Mouse (Mus musculus): ENCODE results near the gene Zfp334. TPM values are rescaled to one million over a fixed set of nuclear protein-coding genes. Genes with fewer than 3 reads are reported as not detected.
A peak's percentile ranks its signal among the peaks of the same experiment; 100 is the strongest.

The Zfp334 gene
- total RNA-seq, 2 experiments from 2014 or later: 13.3 to 13.4 TPM

DNA sequence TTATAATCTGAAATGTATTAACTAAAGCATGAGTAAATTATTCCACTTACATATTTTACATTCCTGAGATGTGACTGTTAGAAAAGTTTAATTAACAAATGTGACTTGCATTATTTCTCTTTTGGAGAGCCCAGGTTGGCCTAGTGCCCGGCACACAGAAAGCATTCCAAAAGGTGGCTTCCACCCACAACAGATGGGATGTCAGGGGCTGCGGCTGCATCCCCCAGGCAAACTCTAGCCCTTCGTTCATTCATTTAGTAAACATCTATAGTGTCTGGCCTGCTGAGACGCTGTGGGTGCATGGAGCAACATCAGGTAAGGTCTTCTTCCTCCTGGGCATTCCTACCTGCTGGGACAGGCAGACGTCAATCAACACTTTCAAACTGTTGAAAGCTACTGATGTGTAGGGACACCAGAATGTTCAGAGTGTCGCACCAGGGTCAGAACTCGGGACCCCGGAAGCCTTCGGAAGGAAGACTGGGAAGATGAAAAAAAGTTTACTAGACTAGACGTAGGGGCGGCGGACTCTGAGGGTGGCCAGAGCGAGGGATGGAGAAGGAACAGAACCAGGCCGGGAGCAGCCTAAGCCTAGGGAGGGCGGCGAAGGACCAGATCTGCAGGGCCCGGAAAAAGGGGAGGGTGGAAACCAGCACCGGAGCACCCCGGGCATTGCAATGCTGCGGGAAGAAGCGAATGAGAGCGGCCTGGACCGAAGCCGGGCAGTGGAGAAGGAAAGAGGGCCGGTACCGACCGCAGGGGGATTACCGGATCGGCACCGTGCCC is 62.3 kb downstream of the Zfp334 start:
- peak in 1 of 2 experiments; percentile 54 for DNase-seq (ENCODE audit: low spot score in 2 of 2)

Other genes with a start within 250 kb of the Zfp334 start
- gene Cdh22, start 153.4 kb downstream of the Zfp334 start, total RNA-seq (2021): 10 to 100 TPM; 13.5 to 15.8 TPM
- 10 to 100 TPM; 49.8 to 53.9 TPM for gene Slc35c2, start 100.4 kb downstream of the Zfp334 start, total RNA-seq (2021)
- 100 to 1,000 TPM; 102 to 105 TPM for gene Elmo2, start 61.8 kb downstream of the Zfp334 start, total RNA-seq (2021)
- under 1 TPM; 0.85 to 0.94 TPM for gene Zfp663, start 19.5 kb downstream of the Zfp334 start, total RNA-seq (2021)
- gene Ocstamp, start 12.1 kb upstream of the Zfp334 start, total RNA-seq (2021): under 1 TPM in 1 of 2 experiments, not detected in 1; 0.09 TPM
- gene Slc13a3, start 85.0 kb upstream of the Zfp334 start, total RNA-seq (2021): 10 to 100 TPM; 22.1 to 23.8 TPM
- 10 to 100 TPM; 19.5 to 23.3 TPM for gene Trp53rka, start 105.1 kb upstream of the Zfp334 start, total RNA-seq (2021)
- 1 to 10 TPM in 1 of 2 experiments, under 1 TPM in 1; 0.96 to 1.7 TPM for gene Slc2a10, start 115.5 kb upstream of the Zfp334 start, total RNA-seq (2021)
- gene Eya2, start 206.8 kb upstream of the Zfp334 start, total RNA-seq (2021): 1 to 10 TPM; 4.0 to 5.3 TPM